Mouse (Mus musculus) stomach, postnatal 0 days (tissue): ENCODE data around the gene Col4a3. TPM values are rescaled to one million over a fixed set of nuclear protein-coding genes. Genes with fewer than 3 reads are reported as not detected.

Experiments
- ATAC-seq: fragments of 200-750 bp; cut with Nextera tagmentation; 2 replicates; pipeline ENCODE4 v1.8.0; 2017; ENCODE audit not compliant: low FRiP score, low TSS enrichment
- DNase-seq: peaks from one replicate; pipeline ENCODE4 v3.0.0-alpha.2; 2016; ENCODE audit warnings: low spot score
- H3K27ac ChIP-seq: fragments of 300-500 bp; sonication (generic); replicated peaks from 2 replicates; pipeline ENCODE4 v1.5.1; 2014; ENCODE audit warnings: mild to moderate bottlenecking, control low read depth
- H3K27me3 ChIP-seq: fragments of 300-500 bp; sonication (generic); 2 replicates; pipeline ENCODE4 v1.6.1; 2014; ENCODE audit warnings: low read length; ENCODE audit not compliant: control insufficient read depth, insufficient read depth
- H3K36me3 ChIP-seq: fragments of 300-500 bp; sonication (generic); 2 replicates; pipeline ENCODE4 v1.6.1; 2014; ENCODE audit warnings: low read length, mixed read lengths; ENCODE audit not compliant: control insufficient read depth, insufficient read depth
- H3K4me1 ChIP-seq: fragments of 300-500 bp; sonication (generic); replicated peaks from 2 replicates; pipeline ENCODE4 v1.6.1; 2014; ENCODE audit warnings: antibody characterized with exemption; ENCODE audit not compliant: control insufficient read depth, insufficient read depth
- H3K4me2 ChIP-seq: fragments of 300-500 bp; sonication (generic); replicated peaks from 2 replicates; pipeline ENCODE4 v1.6.1; 2014; ENCODE audit warnings: low read depth, mild to moderate bottlenecking, control low read depth, moderate library complexity
- H3K4me3 ChIP-seq: fragments of 300-500 bp; sonication (generic); 2 replicates; pipeline ENCODE4 v1.5.1; 2014; ENCODE audit warnings: low read depth, low read length, control low read depth
- H3K9ac ChIP-seq: fragments of 300-500 bp; sonication (generic); 2 replicates; pipeline ENCODE4 v1.6.1; 2014; ENCODE audit warnings: mild to moderate bottlenecking, low read length, control low read depth, mixed read lengths
- H3K9me3 ChIP-seq: fragments of 300-500 bp; sonication (generic); 2 replicates; pipeline ENCODE4 v1.6.1; 2016; ENCODE audit warnings: low read length; ENCODE audit not compliant: control insufficient read depth
- CTCF ChIP-seq: IDR thresholded peaks from 2 replicates; pipeline ENCODE4 v1.5.1; 2016; ENCODE audit warnings: antibody characterized with exemption, low read depth, mild to moderate bottlenecking, moderate library complexity
- EP300 ChIP-seq: optimal IDR thresholded peaks from 2 replicates; pipeline ENCODE3; 2016; ENCODE audit warnings: antibody characterized with exemption
- WGBS: fragments of 180-500 bp; shearing (Covaris S2); extraction: QIAGEN DNeasy Blood & Tissue Kit; methylation state at CpG from one replicate; pipeline ENCODE4 v1.1.7; 2014; 5-methylcytosine and 5-hydroxymethylcytosine counted together
- polyA plus RNA-seq: library from polyadenylated mRNA; unstranded; fragments of >200 nt; fragmentation: Nextera tagmentation; extraction: Ambion mirVana; gene quantifications from 2 replicates; pipeline ENCODE4 v1.2.1, GENCODE M21; 2015

Gene Col4a3
- polyA plus RNA-seq, 1 experiment from 2014 or later = 0.42 TPM

DNA sequence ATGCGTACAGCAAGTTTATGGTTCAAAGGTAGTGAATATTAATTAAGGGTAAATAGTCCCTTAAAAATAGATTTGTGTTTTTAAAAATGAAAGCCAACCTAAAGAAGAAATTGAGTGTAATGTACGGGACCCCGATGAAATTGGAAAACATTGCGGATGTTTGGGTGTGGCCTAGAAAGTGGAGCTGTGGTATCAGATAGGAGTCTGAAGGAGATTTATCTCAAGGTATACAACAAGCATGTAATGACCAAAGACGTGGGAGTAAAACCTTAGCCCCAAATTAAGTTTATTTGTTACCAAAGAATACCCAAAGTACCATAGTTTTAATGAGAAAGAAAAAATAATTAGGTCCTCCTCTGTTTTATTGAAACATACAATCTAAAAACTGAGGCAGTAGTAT is 139.8 kb downstream of the Col4a3 start:
- Histone ChIP-seq H3K4me1 (peaks cover 2% of the 10 kb centered on the region; the same call in 1 of the 2 replicates), H3K27me3 (no peaks in the 10 kb centered on the region), H3K27ac (no peak overlapping the region), H3K4me3 (no peak overlapping the region), H3K9ac (no peak overlapping the region), H3K36me3 (peaks cover 8% of the 10 kb centered on the region), H3K4me2 (no peak overlapping the region), H3K9me3 (no peaks in the 10 kb centered on the region)
- WGBS = 82% methylated on average over 5 of the region's 5 CpGs
- TF ChIP-seq EP300 = no peak
- no peak for DNase-seq
- ATAC-seq = no peak

- WGBS = 100% methylated on average over 1 of the region's 1 CpGs
- no peak for TF ChIP-seq EP300
- TF ChIP-seq CTCF = no peak
- Histone ChIP-seq H3K4me1 (no peaks in the 10 kb centered on the region), H3K9ac (no peak overlapping the region), H3K27me3 (no peaks in the 10 kb centered on the region), H3K9me3 (no peaks in the 10 kb centered on the region), H3K27ac (no peak overlapping the region), H3K4me3 (no peak overlapping the region), H3K4me2 (no peak overlapping the region), H3K36me3 (peaks cover 24% of the 10 kb centered on the region)
- DNase-seq = no peak
- ATAC-seq = no peak
These were observed 146.6 kb downstream of the Col4a3 start for GRCm38 (mm10) chr1:82733357-82733756.

DNA sequence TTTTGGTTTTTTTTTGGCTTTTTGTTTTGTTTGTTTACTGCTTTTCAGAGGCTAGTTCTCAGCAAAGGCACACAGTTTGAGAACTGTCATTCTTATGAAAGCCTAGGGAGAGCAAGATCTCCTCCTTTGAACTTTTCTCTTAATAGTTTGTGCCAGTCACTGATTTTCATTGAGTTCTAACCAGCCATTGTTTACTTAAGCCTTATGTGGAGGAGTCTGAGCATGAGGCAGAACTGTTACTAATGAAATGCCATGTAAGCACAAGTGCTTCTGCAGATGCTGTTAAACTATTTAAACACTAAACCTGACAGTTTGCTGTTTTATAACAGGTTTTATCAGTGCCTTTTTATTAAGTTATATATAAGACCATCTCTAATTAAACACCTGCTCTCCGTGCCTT is 151.3 kb downstream of the Col4a3 start:
- WGBS = 54% methylated on average over 1 of the region's 1 CpGs
- Histone ChIP-seq H3K4me3 (no peak overlapping the region), H3K9ac (no peak overlapping the region), H3K27me3 (no peaks in the 10 kb centered on the region), H3K27ac (no peak overlapping the region), H3K4me1 (no peaks in the 10 kb centered on the region), H3K9me3 (no peaks in the 10 kb centered on the region), H3K4me2 (no peak overlapping the region), H3K36me3 (peaks cover 12% of the 10 kb centered on the region)
- TF ChIP-seq CTCF (no peak), EP300 (no peak)
- no peak for DNase-seq
- ATAC-seq = no peak

- Histone ChIP-seq H3K27me3 (no peaks in the 10 kb centered on the region), H3K9me3 (no peaks in the 10 kb centered on the region)
- WGBS = 85% methylated on average over 7 of the region's 7 CpGs
These were observed 154.8 kb downstream of the Col4a3 start for GRCm38 (mm10) chr1:82741539-82741938.

DNA sequence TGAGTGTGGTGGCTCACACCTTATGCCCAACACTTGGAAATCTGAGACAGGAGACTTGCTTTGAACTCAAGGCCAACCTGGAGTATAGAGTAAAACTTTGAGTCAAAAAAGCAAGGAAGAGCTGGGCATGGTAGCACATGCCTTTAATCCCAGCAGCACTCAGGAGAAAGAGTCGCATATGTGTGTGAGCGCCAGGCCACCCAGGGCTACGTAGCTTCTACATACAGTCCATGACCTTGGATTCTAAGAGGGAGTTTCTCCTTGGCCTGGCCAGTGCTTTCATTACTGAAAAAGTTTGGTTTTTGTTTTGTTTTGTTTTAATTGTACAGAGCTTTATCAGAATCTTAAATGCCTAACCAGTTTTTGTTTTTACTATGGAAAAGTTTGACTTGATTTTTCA is 157.2 kb downstream of the Col4a3 start:
- H3K4me2 ChIP-seq = no peak overlapping the region
- H3K4me3 ChIP-seq = no peak overlapping the region
- H3K36me3 ChIP-seq = no peaks in the 10 kb centered on the region; the same call in 1 of the 2 replicates
- H3K27me3 ChIP-seq = no peaks in the 10 kb centered on the region
- no peaks in the 10 kb centered on the region for H3K9me3 ChIP-seq
- no peak overlapping the region for H3K9ac ChIP-seq
- no peaks in the 10 kb centered on the region for H3K4me1 ChIP-seq
- TF ChIP-seq CTCF = no peak
- no peak for TF ChIP-seq EP300
- WGBS = 67% methylated on average over 3 of the region's 3 CpGs
- DNase-seq = no peak
- H3K27ac ChIP-seq = no peak overlapping the region
- no peak for ATAC-seq

More at GRCm38 (mm10) chr1:82741539-82741938, 154.8 kb downstream of the Col4a3 start:
- Histone ChIP-seq H3K27ac (no peak overlapping the region), H3K4me1 (no peaks in the 10 kb centered on the region), H3K4me2 (no peak overlapping the region), H3K36me3 (peaks cover 3% of the 10 kb centered on the region; the same call in 1 of the 2 replicates), H3K9ac (no peak overlapping the region), H3K4me3 (no peak overlapping the region)
- DNase-seq (no peak), ATAC-seq (no peak)
- no peak for TF ChIP-seq CTCF
- TF ChIP-seq EP300 = no peak

GRCm38 (mm10) chr1:82746408-82746807 is 159.7 kb downstream of the Col4a3 start:
- Histone ChIP-seq H3K4me3 (no peak overlapping the region), H3K27ac (no peak overlapping the region), H3K36me3 (no peaks in the 10 kb centered on the region; the same call in 1 of the 2 replicates), H3K4me1 (no peaks in the 10 kb centered on the region), H3K27me3 (no peaks in the 10 kb centered on the region), H3K9me3 (no peaks in the 10 kb centered on the region), H3K9ac (no peak overlapping the region), H3K4me2 (no peak overlapping the region)
- no peak for TF ChIP-seq EP300
- TF ChIP-seq CTCF = no peak
- ATAC-seq = no peak
- DNase-seq = no peak
- 84% methylated on average over 4 of the region's 4 CpGs for WGBS
